Mouse (Mus musculus) retina, embryonic 14.5 days (tissue): Measurements from ENCODE around the gene Cyp2d10.
"Not testable (repeated sequence)": the region's sequence is repeated elsewhere in the genome, so short reads cannot be mapped to it uniquely, and the experiment has no call there.

ENCODE experiments used
- DNase-seq: peaks from one replicate; pipeline ENCODE4 v3.0.0-alpha.2; 2015; ENCODE audit warnings: low spot score

Cyp2d10 gene

GRCm38 (mm10) chr15:82406981-82407380 lies at the start of gene Cyp2d10:
Gene Cyp2d10, minus strand, starts transcription at chr15:82407195.
- DNase-seq, result no peak

GRCm38 (mm10) chr15:82456086-82456790 lies 49.2 kb upstream of the Cyp2d10 start:
- not testable (repeated sequence) for DNase-seq

GRCm38 (mm10) chr15:82453501-82453900 lies 46.5 kb upstream of the Cyp2d10 start:
- DNase-seq, result not testable (repeated sequence)

- not testable (repeated sequence) for DNase-seq
Observed at GRCm38 (mm10) chr15:82452133-82452532, 45.1 kb upstream of the Cyp2d10 start.

- not testable (repeated sequence) for DNase-seq
Observed at GRCm38 (mm10) chr15:82450045-82450444, 43.0 kb upstream of the Cyp2d10 start.

- DNase-seq, result no peak
Observed at GRCm38 (mm10) chr15:82445196-82445595, 38.2 kb upstream of the Cyp2d10 start.

- no peak for DNase-seq
Observed at GRCm38 (mm10) chr15:82443658-82444057, 36.7 kb upstream of the Cyp2d10 start.

- DNase-seq, result no peak
Observed at GRCm38 (mm10) chr15:82437975-82438617, 31.1 kb upstream of the Cyp2d10 start.

GRCm38 (mm10) chr15:82435606-82436005 lies 28.6 kb upstream of the Cyp2d10 start:
- no peak for DNase-seq

GRCm38 (mm10) chr15:82435011-82435410 lies 28.0 kb upstream of the Cyp2d10 start:
- no peak for DNase-seq

GRCm38 (mm10) chr15:82434541-82434940 lies 27.5 kb upstream of the Cyp2d10 start:
- DNase-seq, result no peak

GRCm38 (mm10) chr15:82433621-82434020 lies 26.6 kb upstream of the Cyp2d10 start:
- DNase-seq, result no peak

GRCm38 (mm10) chr15:82433137-82433536 lies 26.1 kb upstream of the Cyp2d10 start, which contains the start of gene Cyp2d9:
Gene Cyp2d9, plus strand, starts transcription at chr15:82433437.
- no peak for DNase-seq

- DNase-seq, result no peak
Observed at GRCm38 (mm10) chr15:82423471-82423870, 16.5 kb upstream of the Cyp2d10 start.

GRCm38 (mm10) chr15:82422935-82423334 lies 15.9 kb upstream of the Cyp2d10 start:
- DNase-seq, result no peak

- no peak for DNase-seq
Observed at GRCm38 (mm10) chr15:82418616-82419015, 11.6 kb upstream of the Cyp2d10 start.

- DNase-seq, result peak; percentile 81
Observed at GRCm38 (mm10) chr15:82416797-82417789, 10.1 kb upstream of the Cyp2d10 start.

- DNase-seq, result no peak
Observed at GRCm38 (mm10) chr15:82407536-82407935, 541 bp upstream of the Cyp2d10 start.

- DNase-seq, result no peak
Observed at GRCm38 (mm10) chr15:82404163-82404562, 2.8 kb downstream of the Cyp2d10 start.

- DNase-seq, result no peak
Observed at GRCm38 (mm10) chr15:82403606-82404005, 3.4 kb downstream of the Cyp2d10 start.

GRCm38 (mm10) chr15:82402741-82403140 lies 4.3 kb downstream of the Cyp2d10 start:
- no peak for DNase-seq

GRCm38 (mm10) chr15:82402106-82402505 lies 4.9 kb downstream of the Cyp2d10 start:
- DNase-seq, result no peak
